Mouse (Mus musculus) limb, embryonic 12.5 days (tissue): ENCODE measurements around the gene Sptb. TPM values are rescaled to one million over a fixed set of nuclear protein-coding genes. Genes with fewer than 3 reads are reported as not detected.

Source experiments
- ATAC-seq: fragments of 200-750 bp; cut with Nextera tagmentation; 2 replicates; pipeline ENCODE4 v1.8.0; 2017; ENCODE audit warnings: low read depth, moderate TSS enrichment; ENCODE audit not compliant: insufficient number of reproducible peaks, insufficient read depth, low FRiP score, low TSS enrichment
- H3K27ac ChIP-seq: fragments of 300-500 bp; sonication (generic); 2 replicates; pipeline ENCODE4 v1.5.1; 2016; ENCODE audit warnings: mild to moderate bottlenecking, moderate library complexity
- H3K27me3 ChIP-seq: fragments of 300-500 bp; sonication (generic); 2 replicates; pipeline ENCODE4 v1.6.1; 2016; ENCODE audit warnings: mild to moderate bottlenecking, moderate library complexity
- H3K36me3 ChIP-seq: fragments of 300-500 bp; sonication (generic); 2 replicates; pipeline ENCODE4 v1.6.1; 2016; ENCODE audit warnings: mild to moderate bottlenecking, moderate library complexity
- H3K4me1 ChIP-seq: fragments of 300-500 bp; sonication (generic); replicated peaks from 2 replicates; pipeline ENCODE4 v1.6.1; 2016
- H3K4me2 ChIP-seq: fragments of 300-500 bp; sonication (generic); 2 replicates; pipeline ENCODE4 v1.6.1; 2016; ENCODE audit warnings: mild to moderate bottlenecking, moderate library complexity
- H3K4me3 ChIP-seq: fragments of 300-500 bp; sonication (generic); replicated peaks from 2 replicates; pipeline ENCODE4 v1.5.1; 2016; ENCODE audit warnings: mild to moderate bottlenecking
- H3K9ac ChIP-seq: fragments of 300-500 bp; sonication (generic); replicated peaks from 2 replicates; pipeline ENCODE4 v1.6.1; 2016; ENCODE audit warnings: mild to moderate bottlenecking, moderate library complexity
- H3K9me3 ChIP-seq: fragments of 300-500 bp; sonication (generic); 2 replicates; pipeline ENCODE4 v1.6.1; 2016; ENCODE audit warnings: mild to moderate bottlenecking, moderate library complexity
- WGBS: fragments of 180-500 bp; shearing (Covaris S2); methylation state at CpG from one replicate; pipeline ENCODE4 v1.1.7; 2016; 5-methylcytosine and 5-hydroxymethylcytosine counted together
- polyA plus RNA-seq: library from polyadenylated mRNA; unstranded; fragments of >200 nt; fragmentation: Nextera tagmentation; extraction: Ambion mirVana; gene quantifications from 2 replicates; pipeline ENCODE4 v1.2.1, GENCODE M21; 2016

Gene Sptb
- polyA plus RNA-seq, 1 experiment from 2014 or later = 1.3 TPM

- Histone ChIP-seq H3K4me2 (no peak overlapping the region), H3K36me3 (no peaks in the 10 kb centered on the region), H3K9ac (no peak overlapping the region), H3K4me3 (no peak overlapping the region), H3K27ac (no peak overlapping the region), H3K27me3 (no peaks in the 10 kb centered on the region), H3K4me1 (peaks cover 27% of the 10 kb centered on the region), H3K9me3 (peaks cover 5% of the 10 kb centered on the region; the same call in 1 of the 2 replicates)
- WGBS = 93% methylated on average over 3 of the region's 3 CpGs
- ATAC-seq = no peak
Measured at GRCm38 (mm10) chr12:76540169-76540568, 170.2 kb downstream of the Sptb start.

- peaks cover 43% of the 10 kb centered on the region for H3K4me1 ChIP-seq
- peaks cover 5% of the 10 kb centered on the region; the same call in 1 of the 2 replicates for H3K9me3 ChIP-seq
- 86% methylated on average over 8 of the region's 8 CpGs for WGBS
- H3K4me3 ChIP-seq = no peak overlapping the region
- peaks cover 12% of the 10 kb centered on the region; the same call in 1 of the 2 replicates for H3K27me3 ChIP-seq
- H3K4me2 ChIP-seq = no peak overlapping the region
- no peak for ATAC-seq
- H3K36me3 ChIP-seq = no peaks in the 10 kb centered on the region
- no peak overlapping the region for H3K27ac ChIP-seq
- H3K9ac ChIP-seq = no peak overlapping the region
Measured at GRCm38 (mm10) chr12:76537434-76537833, 172.9 kb downstream of the Sptb start.

DNA sequence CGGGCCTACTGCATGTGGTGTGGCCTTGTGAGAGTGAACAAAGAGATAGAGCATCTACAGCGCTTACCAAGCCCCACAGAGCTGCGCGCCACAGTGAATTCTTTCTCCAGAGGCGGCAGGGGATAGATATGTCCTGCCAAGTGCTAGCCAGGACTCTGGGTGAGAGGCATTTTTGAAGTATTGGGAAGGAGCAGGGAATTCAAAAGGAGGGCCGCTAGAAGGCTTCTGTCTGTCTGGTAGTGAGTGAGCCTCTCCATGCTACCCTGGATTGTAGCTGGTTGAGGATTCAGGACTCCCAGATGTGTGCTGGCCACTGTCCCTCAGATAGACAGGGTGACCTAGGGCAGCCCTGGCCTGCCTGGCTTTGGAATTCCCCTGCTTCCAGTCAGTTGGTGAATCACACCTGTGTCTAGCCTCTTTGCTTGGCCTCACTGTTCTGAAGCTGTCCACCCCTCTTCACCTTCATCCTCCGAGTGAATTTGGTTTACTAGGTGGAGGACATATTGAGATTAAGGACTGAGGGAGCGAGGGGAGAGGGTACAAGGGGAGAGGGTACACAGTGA, 173.7 kb downstream of the Sptb start:
- H3K4me3 ChIP-seq = no peak overlapping the region
- H3K27ac ChIP-seq = no peak overlapping the region
- H3K27me3 ChIP-seq = peaks cover 15% of the 10 kb centered on the region; the same call in 1 of the 2 replicates
- no peaks in the 10 kb centered on the region for H3K36me3 ChIP-seq
- peaks cover 5% of the 10 kb centered on the region; the same call in 1 of the 2 replicates for H3K9me3 ChIP-seq
- ATAC-seq = no peak
- no peak overlapping the region for H3K9ac ChIP-seq
- H3K4me2 ChIP-seq = no peak overlapping the region
- H3K4me1 ChIP-seq = peaks cover 41% of the 10 kb centered on the region
- 83% methylated on average over 8 of the region's 8 CpGs for WGBS

DNA sequence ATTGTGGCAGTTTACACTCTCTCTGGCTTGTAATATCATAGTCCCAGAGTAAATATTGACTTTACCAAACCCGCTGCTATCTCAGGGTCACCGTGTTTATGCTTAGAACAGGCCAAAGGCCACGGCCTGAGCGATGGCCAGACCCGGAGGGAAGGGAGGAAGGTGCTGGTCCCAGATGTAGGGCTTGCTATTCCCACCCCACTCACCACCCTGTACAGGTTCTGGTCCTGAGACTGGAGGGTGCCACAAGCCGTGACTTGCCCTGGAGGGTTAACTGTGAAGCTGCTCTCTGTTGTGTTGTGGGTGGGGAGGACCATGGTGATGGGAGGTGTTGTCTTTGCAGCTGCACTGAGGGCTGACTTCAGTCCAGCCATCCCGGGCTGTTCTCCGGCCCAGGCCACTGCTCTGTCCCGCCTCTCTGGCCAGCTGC, 174.9 kb downstream of the Sptb start:
- WGBS = 29% methylated on average over 9 of the region's 9 CpGs
- Histone ChIP-seq H3K4me1 (peaks cover 39% of the 10 kb centered on the region), H3K4me3 (peak overlapping the region; percentile 2; the same call in 1 of the 2 replicates), H3K9me3 (peaks cover 5% of the 10 kb centered on the region; the same call in 1 of the 2 replicates), H3K9ac (peak overlapping the region; percentile 27; the same call in 1 of the 2 replicates), H3K27ac (no peak overlapping the region), H3K27me3 (peaks cover 23% of the 10 kb centered on the region; the same call in 1 of the 2 replicates), H3K36me3 (no peaks in the 10 kb centered on the region), H3K4me2 (peak overlapping the region; percentile 94)
- no peak for ATAC-seq

GRCm38 (mm10) chr12:76534641-76535283, 175.6 kb downstream of the Sptb start:
- 11% methylated on average over 9 of the region's 9 CpGs for WGBS
- Histone ChIP-seq H3K4me2 (peak overlapping the region; percentile 94), H3K27ac (no peak overlapping the region), H3K4me3 (peak overlapping the region; percentile 76), H3K27me3 (peaks cover 23% of the 10 kb centered on the region; the same call in 1 of the 2 replicates), H3K4me1 (peaks cover 39% of the 10 kb centered on the region), H3K36me3 (no peaks in the 10 kb centered on the region), H3K9ac (peak overlapping the region; percentile 42), H3K9me3 (peaks cover 4% of the 10 kb centered on the region; the same call in 1 of the 2 replicates)
- no peak for ATAC-seq

DNA sequence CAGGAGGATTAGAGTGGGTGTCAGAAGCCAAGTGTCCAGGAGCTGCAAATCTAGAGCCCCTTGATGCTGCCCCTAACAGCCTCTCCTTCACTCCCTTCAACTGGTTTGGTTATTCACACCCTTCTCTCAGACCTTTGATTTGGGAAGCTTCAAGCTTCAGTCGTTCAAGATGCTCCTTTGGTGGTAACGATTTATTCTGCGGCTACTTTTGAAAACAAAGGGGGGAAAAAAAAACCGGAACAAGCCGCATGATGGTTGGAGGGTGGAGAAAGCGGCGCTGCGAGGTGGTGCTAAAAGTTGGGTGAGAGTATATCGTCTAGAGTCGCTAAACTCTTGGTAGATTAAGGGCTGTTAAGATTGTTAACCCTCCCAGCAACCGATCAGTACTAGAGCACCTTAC, 176.1 kb downstream of the Sptb start:
- 0 out of 2 replicates have a peak overlapping the region, but pooled peaks have one; percentile 12 for H3K27ac ChIP-seq
- ATAC-seq = no peak
- H3K9ac ChIP-seq = peak overlapping the region; percentile 77
- H3K4me3 ChIP-seq = peak overlapping the region; percentile 76
- H3K36me3 ChIP-seq = no peaks in the 10 kb centered on the region
- 1% methylated on average over 11 of the region's 11 CpGs for WGBS
- H3K27me3 ChIP-seq = peaks cover 23% of the 10 kb centered on the region; the same call in 1 of the 2 replicates
- peaks cover 39% of the 10 kb centered on the region for H3K4me1 ChIP-seq
- H3K9me3 ChIP-seq = no peaks in the 10 kb centered on the region
- peak overlapping the region; percentile 94 for H3K4me2 ChIP-seq

DNA sequence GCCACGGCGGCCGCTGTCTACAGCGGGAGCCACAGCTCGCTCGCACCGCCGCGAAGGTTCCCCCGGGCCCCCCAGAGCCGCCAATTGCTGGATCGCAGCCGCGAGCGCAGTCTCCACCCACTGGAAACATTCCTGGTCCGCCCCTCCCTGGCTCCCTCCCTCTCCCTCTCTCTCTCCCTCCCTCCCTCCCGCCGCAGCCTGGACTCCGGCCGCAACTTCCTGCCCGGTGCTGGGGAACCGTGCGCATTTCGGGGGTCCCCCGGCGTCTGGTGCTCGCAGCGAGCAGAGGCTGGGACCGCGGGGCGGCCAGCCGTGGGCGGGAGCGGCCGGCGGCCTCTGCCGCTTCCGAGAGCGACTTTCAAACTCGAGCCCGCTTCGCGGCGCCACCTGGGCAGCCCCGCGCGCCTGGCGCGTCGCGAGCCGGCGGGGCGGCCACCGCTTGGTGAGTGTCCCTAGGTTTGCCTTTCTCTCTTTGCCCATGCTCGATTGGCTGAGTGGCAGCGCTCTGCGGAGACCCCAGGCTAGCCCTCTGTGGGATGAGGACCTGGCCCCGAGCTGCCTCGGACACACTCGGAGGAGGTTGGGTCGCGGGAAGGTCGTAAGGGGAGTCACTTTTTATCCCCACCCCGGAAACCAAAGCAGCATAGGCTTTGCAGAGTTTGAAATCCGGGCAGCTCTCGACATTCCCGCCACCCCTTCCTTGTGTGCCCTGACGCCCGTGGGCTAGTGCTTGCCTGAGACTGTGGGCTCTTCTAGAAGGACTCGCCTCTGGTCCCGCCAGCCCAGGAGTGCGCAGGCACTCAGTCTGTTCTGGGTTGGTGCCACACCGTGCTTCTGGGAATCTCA, 176.7 kb downstream of the Sptb start:
- H3K9me3 ChIP-seq = no peaks in the 10 kb centered on the region
- peak overlapping the region; percentile 77 for H3K9ac ChIP-seq
- WGBS = under 1% methylated on average over 72 of the region's 74 CpGs
- peaks cover 23% of the 10 kb centered on the region; the same call in 1 of the 2 replicates for H3K27me3 ChIP-seq
- peak overlapping the region; percentile 76 for H3K4me3 ChIP-seq
- peak overlapping the region; percentile 94 for H3K4me2 ChIP-seq
- H3K27ac ChIP-seq = peak overlapping the region; percentile 79; the same call in 1 of the 2 replicates
- no peaks in the 10 kb centered on the region for H3K36me3 ChIP-seq
- ATAC-seq = peak; percentile 67
- H3K4me1 ChIP-seq = peaks cover 39% of the 10 kb centered on the region

DNA sequence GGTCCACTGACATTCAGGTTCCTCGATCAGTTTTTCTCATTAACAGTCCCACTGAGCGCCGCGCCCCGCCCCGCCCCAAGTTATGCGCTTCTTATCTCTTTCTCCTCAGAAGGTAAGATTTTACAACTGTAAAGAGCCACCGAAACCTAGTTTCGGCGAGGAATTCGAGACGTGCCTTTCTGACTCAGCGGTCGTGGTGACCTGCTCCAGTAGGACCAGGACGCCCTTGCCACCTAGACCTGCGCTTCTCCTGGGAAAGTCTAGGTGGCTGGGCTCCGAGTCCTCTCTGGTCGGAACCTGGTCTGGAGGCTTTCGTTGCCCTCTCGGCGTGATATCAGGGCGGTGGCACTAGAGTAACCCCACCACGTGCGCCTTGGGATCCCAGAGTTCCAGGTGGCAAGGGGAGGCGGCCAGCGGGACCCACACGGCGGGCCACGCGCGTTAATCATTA, 177.4 kb downstream of the Sptb start:
- Histone ChIP-seq H3K4me3 (peak overlapping the region; percentile 76), H3K9me3 (no peaks in the 10 kb centered on the region), H3K4me2 (peak overlapping the region; percentile 94), H3K4me1 (peaks cover 39% of the 10 kb centered on the region), H3K27me3 (peaks cover 23% of the 10 kb centered on the region; the same call in 1 of the 2 replicates), H3K27ac (0 out of 2 replicates have a peak overlapping the region, but pooled peaks have one; percentile 59), H3K9ac (peak overlapping the region; percentile 77), H3K36me3 (no peaks in the 10 kb centered on the region)
- ATAC-seq = peak; percentile 60
- under 1% methylated on average over 31 of the region's 31 CpGs for WGBS

DNA sequence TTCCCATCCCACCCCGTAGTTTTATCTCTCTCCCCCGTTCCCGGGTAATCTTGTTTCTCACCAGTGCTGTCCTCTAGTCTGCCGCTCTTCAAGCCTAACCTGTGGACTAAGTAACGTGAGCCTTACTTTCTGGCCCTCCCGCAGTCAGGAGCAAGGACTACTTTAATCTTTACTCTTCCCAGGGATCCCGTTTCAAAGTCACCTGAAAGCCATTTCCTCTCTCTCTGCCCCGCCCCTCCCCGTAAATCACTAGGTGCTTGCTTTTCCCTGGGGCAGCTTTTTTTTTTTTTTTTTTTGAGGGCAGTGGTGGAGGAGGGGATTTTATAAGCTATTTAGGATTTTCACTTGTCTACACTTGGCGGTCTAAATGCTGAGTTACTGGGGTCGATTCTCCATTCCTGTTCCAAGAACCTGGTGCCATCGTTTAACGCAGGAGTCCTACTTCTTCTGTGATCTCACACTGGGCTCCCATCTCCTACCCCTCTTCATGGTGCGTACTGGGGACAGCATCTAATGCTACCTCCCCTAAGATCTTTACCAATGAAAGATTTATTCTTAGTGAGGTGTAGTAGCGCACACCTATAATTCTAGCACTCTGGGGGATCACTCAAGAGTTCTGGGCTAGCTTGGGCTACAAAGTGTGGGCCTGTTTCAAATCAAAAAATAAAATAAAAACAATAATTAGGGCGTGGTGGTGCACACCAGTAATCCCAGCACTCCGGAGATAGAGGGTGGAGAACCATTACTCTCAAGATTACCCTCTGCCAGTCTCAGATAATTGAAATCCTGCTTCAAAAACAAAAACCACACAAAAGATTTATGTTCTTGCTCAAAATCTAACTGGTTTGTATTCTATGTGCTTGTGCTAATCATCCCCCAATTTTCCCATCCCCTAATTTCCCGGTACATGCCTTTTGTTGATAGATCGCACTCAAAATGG, 178.1 kb downstream of the Sptb start:
- peak overlapping the region; percentile 94 for H3K4me2 ChIP-seq
- H3K36me3 ChIP-seq = no peaks in the 10 kb centered on the region
- H3K9ac ChIP-seq = no peak overlapping the region
- peak overlapping the region; percentile 76 for H3K4me3 ChIP-seq
- no peak for ATAC-seq
- peaks cover 39% of the 10 kb centered on the region for H3K4me1 ChIP-seq
- H3K9me3 ChIP-seq = no peaks in the 10 kb centered on the region
- peaks cover 23% of the 10 kb centered on the region; the same call in 1 of the 2 replicates for H3K27me3 ChIP-seq
- H3K27ac ChIP-seq = no peak overlapping the region
- under 1% methylated on average over 19 of the region's 19 CpGs for WGBS

DNA sequence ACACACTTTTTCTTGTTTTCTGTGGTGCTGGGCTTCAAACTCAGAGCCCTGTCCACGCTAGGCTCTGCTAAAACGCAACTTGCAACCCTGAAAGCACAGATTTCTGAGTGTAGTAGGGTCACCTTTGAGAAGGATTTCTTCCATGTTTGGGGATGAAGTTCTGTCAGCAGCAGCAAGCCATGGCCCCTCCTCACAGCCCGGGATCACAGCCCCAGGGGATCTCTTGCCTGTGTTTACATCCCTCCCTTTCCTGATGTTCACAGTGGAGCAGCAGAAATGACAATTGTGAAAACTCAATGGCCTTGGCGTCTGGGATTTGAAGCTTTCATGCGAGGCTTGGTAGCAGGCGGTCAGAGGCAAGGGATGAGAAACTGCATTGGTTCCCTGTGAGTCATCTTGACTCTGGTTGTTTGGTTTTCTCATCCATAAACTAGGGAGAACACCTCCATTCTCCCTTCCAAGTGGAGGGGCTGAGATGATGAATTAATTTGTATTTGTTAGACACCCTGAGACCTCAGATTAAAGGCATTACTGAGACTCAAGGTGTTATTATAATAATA, 179.7 kb downstream of the Sptb start, which contains the start of gene Plekhg3:
Gene Plekhg3, plus strand, starts transcription at position 312 of the 560 bp plus-strand sequence.
- peaks cover 33% of the 10 kb centered on the region for H3K4me1 ChIP-seq

More for the DNA sequence above, 179.7 kb downstream of the Sptb start, which contains the start of gene Plekhg3:
- H3K4me3 ChIP-seq = no peak within 1 kb of the TSS
- no peaks in the 10 kb centered on the region for H3K9me3 ChIP-seq
- no peak within 1 kb of the TSS for H3K9ac ChIP-seq
- no peaks in the 10 kb centered on the region for H3K36me3 ChIP-seq
- peaks cover 23% of the 10 kb centered on the region; the same call in 1 of the 2 replicates for H3K27me3 ChIP-seq
- H3K27ac ChIP-seq = no peak within 1 kb of the TSS
- no peak for ATAC-seq
- peak within 1 kb of the TSS; percentile 94; the same call in 1 of the 2 replicates for H3K4me2 ChIP-seq
- WGBS = 39% methylated on average over 6 of the region's 6 CpGs
